Mouse (Mus musculus): ENCODE data around the gene 4930512M02Rik. TPM values are rescaled to one million over a fixed set of nuclear protein-coding genes. Genes with fewer than 3 reads are reported as not detected.
"Not testable (repeated sequence)": the region's sequence is repeated elsewhere in the genome, so short reads cannot be mapped to it uniquely, and the experiment has no call there.

Gene 4930512M02Rik
- total RNA-seq (2021) = not detected

GRCm38 (mm10) chr11:11627735-11628134 lies at the start of gene 4930512M02Rik:
Gene 4930512M02Rik (minus strand): TSS chr11:11627835.
- DNase-seq; intact Hi-C loops (cut with DNase I): not testable (repeated sequence)

- intact Hi-C loops (cut with DNase I) = no loop called here
- DNase-seq = no peak
Observed at GRCm38 (mm10) chr11:11677165-11677564, 49.5 kb upstream of the 4930512M02Rik start.

- DNase-seq = no peak
- intact Hi-C loops (cut with DNase I) = no loop called here
Observed at GRCm38 (mm10) chr11:11676068-11676741, 48.6 kb upstream of the 4930512M02Rik start.

DNA sequence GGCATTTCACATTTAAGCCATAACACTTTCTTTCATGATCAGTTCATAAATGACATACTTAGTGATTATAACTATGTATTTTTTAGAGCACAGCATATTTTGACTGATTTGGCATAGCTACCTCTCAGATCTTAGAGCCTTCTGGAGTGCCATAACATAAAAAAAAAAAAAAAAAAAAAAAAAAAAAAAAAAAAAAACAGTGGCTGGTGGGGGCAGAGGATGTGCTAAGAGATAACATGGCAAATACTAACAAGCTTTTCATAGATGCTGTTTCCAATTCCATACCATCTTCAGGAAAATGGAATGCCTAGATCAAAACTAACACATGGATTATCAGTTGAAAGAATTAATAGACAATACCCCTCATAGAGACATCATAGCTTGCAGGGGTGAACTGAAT lies 47.4 kb upstream of the 4930512M02Rik start:
- DNase-seq = no peak
- intact Hi-C loops (cut with DNase I) = no loop called here

DNA sequence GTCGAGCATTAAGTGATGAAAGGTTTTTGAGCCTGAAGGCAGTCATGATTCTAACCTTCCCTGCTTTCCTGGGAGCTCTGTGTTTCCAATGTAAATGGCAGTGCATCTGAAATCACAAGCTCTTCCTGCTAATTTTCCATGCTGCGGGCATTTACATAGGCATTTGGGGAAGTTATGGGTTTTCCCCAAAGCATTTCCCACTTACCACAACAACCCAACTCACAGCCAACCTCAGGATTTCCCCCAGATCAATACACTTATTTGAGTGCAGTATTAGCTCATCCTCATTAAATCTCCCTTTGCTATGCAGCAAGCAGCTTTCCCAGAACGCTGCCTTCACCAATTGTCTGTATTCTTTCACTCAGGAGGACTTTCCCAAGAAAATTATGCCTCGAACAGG lies 45.3 kb upstream of the 4930512M02Rik start:
- intact Hi-C loops (cut with DNase I) = no loop called here
- no peak for DNase-seq

- DNase-seq = no peak
- intact Hi-C loops (cut with DNase I) = no loop called here
Observed at GRCm38 (mm10) chr11:11667922-11668290, 40.3 kb upstream of the 4930512M02Rik start.

- no peak for DNase-seq
- intact Hi-C loops (cut with DNase I) = no loop called here
Observed at GRCm38 (mm10) chr11:11667254-11667921, 39.8 kb upstream of the 4930512M02Rik start.

- intact Hi-C loops (cut with DNase I) = no loop called here
- no peak for DNase-seq
Observed at GRCm38 (mm10) chr11:11660651-11661050, 33.0 kb upstream of the 4930512M02Rik start.

- intact Hi-C loops (cut with DNase I) = no loop called here
- no peak for DNase-seq
Observed at GRCm38 (mm10) chr11:11658834-11659233, 31.2 kb upstream of the 4930512M02Rik start.

DNA sequence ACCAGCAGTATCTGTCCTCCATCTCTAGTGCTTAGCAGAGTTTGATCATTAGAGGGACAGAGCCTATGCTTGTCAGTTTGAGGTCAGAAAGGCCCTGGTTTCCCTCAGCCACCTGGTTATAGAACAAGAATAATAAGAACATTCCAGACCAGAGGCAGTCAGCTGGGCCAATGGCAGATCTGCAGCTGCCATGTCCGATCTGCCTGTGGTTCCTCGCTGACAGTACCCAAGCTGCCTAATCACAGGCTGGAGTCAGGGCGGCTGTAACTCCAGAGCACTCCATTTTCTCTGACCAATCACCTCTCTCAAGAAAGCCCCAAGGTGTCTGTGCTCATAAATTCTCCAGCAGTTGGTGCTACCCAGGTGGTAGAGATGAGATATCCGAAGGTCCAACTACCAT lies 30.0 kb upstream of the 4930512M02Rik start:
- intact Hi-C loops (cut with DNase I) = no loop called here
- no peak for DNase-seq

DNA sequence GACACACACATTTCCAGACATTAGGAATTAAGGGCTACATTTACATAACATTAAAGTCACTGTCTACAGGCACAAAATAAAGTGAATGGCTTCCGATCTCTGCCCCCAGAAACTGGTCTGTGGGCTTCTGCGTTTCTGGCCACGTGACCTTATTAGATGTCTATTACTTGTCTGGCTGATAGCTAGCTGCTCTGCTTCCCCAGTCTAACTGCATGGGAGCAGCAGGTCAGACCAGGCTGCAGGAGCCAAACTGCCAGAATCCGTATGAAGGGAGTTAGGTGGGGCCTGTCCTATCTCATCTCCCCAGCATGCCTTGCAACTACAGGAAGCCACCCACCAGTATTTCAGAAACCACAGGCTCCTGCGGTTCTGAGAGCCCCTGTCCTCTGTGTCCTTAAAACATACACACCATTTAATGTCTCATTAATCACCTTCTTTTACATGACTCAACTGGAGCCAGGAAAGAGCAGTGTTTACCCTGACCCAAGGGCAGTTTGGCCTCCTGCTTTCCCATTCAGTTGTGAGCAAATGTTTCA lies 29.4 kb upstream of the 4930512M02Rik start:
- intact Hi-C loops (cut with DNase I) = no loop called here
- no peak for DNase-seq

GRCm38 (mm10) chr11:11656388-11656787 lies 28.8 kb upstream of the 4930512M02Rik start:
- no peak for DNase-seq
- intact Hi-C loops (cut with DNase I) = no loop called here

- DNase-seq = no peak
- intact Hi-C loops (cut with DNase I) = no loop called here
Observed at GRCm38 (mm10) chr11:11644303-11644702, 16.7 kb upstream of the 4930512M02Rik start.

- intact Hi-C loops (cut with DNase I) = no loop called here
- no peak for DNase-seq
Observed at GRCm38 (mm10) chr11:11624073-11624705, 3.4 kb downstream of the 4930512M02Rik start.

GRCm38 (mm10) chr11:11609243-11609642 lies 18.4 kb downstream of the 4930512M02Rik start:
- intact Hi-C loops (cut with DNase I) = no loop called here
- DNase-seq = no peak

DNA sequence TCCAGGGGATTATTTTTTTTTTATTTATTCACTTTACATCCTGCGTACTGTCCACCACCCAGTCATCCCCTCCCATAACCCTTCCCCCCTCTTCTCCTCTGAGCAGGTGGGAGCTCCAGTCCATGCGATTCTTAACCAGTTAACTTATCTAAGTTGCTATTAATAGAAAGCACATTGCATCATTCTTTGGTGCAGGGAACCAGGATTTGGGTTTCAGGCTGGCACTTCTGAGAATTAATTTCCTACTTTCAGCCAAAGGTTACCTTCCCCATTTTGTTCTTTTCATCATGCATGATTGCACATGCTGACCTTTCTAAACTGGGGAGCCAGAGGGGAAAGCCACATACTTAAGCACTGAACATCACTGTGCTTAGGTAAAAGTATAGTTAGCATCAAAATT lies 40.3 kb downstream of the 4930512M02Rik start:
- intact Hi-C loops (cut with DNase I) = no loop called here
- no peak for DNase-seq

GRCm38 (mm10) chr11:11586423-11586822 lies 41.2 kb downstream of the 4930512M02Rik start:
- intact Hi-C loops (cut with DNase I) = no loop called here
- no peak for DNase-seq

- intact Hi-C loops (cut with DNase I) = no loop called here
- DNase-seq = no peak
Observed at GRCm38 (mm10) chr11:11573691-11574090, 53.9 kb downstream of the 4930512M02Rik start.

DNA sequence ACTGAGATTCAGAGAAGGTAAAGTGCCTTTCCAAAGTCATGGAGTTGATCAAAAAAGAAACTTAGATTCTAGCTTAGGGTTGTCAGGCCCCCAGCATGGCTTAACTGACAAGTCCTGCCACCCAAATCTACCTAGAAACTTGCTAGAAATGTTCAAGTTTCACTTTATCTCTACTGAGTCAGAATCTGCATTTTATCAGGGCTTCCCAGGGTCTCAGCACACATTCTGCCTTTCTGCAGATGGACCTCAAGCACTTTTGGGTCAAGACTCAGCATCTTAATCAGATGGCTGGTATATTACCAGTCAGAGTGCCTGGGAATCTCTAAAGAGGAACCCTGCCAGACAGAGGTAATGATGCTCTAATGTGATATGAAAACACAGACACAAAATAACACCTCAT lies 56.9 kb downstream of the 4930512M02Rik start:
- no peak for DNase-seq
- intact Hi-C loops (cut with DNase I) = no loop called here

GRCm38 (mm10) chr11:11569466-11570132 lies 58.0 kb downstream of the 4930512M02Rik start:
- no peak for DNase-seq
- intact Hi-C loops (cut with DNase I) = no loop called here

GRCm38 (mm10) chr11:11568033-11568432 lies 59.6 kb downstream of the 4930512M02Rik start:
- intact Hi-C loops (cut with DNase I) = no loop called here
- no peak for DNase-seq

Data from heart, postnatal 10 days (tissue).